Mouse (Mus musculus) myocyte (in vitro differentiated cells): Measurements from ENCODE around the gene Gm8332.
"Not testable (repeated sequence)": the region's sequence is repeated elsewhere in the genome, so short reads cannot be mapped to it uniquely, and the experiment has no call there.

Experiments
- POLR2A ChIP-seq: IDR thresholded peaks from one replicate; pipeline ENCODE4 v1.6.1; 2011; ENCODE audit warnings: low read depth, mild to moderate bottlenecking, control low read depth, moderate library complexity; ENCODE audit not compliant: insufficient read length
- USF1 ChIP-seq: IDR thresholded peaks from one replicate; pipeline ENCODE4 v1.6.1; 2011; ENCODE audit warnings: low read depth, mild to moderate bottlenecking, control low read depth, moderate library complexity

DNA sequence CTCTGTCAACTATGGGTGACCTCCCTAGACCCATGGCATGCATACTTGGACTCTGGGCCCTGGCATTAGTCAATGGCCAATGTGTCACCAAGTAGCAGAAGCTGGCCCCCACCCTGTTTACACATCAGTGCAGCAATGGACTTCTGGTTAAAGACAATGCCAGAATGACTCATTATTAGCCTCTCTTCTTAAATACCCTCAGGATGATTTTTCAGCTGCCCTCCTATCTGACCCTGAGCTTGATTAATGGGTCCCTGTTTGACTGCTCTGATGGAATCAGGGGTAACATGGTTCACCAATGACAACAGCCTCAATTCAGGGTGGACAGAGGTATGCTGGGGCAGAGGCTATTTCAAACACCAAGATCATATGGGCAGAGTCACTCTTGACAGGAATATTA, 4.1 kb downstream of the Gm8332 start:
- not testable (repeated sequence) for TF ChIP-seq POLR2A, USF1
